Mouse (Mus musculus): ENCODE results near the gene Nup210l. TPM values are rescaled to one million over a fixed set of nuclear protein-coding genes. Genes with fewer than 3 reads are reported as not detected.

Nup210l gene
- polyA plus RNA-seq, 1 experiment from 2014 or later: 0.28 TPM

GRCm38 (mm10) chr3:90254419-90255193 lies 150.7 kb downstream of the Nup210l start:
- peak overlapping the region; percentile 91 for H3K4me3 ChIP-seq

GRCm38 (mm10) chr3:90255194-90255565 lies 151.2 kb downstream of the Nup210l start:
- peak overlapping the region; percentile 91 for H3K4me3 ChIP-seq
- WGBS: 26% methylated on average over 2 of the region's 2 CpGs

More at GRCm38 (mm10) chr3:90254419-90255193, 150.7 kb downstream of the Nup210l start:
- H3K4me2 ChIP-seq: peak overlapping the region; percentile 91
- ATAC-seq (ENCODE audit: low read depth): peak; percentile 56
- no peaks in the 10 kb centered on the region for H3K27me3 ChIP-seq
- H3K9ac ChIP-seq: peak overlapping the region; percentile 94
- peak overlapping the region; percentile 88 for H3K27ac ChIP-seq (replicated peaks)
- H3K36me3 ChIP-seq: peaks cover 39% of the 10 kb centered on the region
- no peaks in the 10 kb centered on the region for H3K9me3 ChIP-seq
- H3K4me1 ChIP-seq (replicated peaks): peaks cover 29% of the 10 kb centered on the region
- under 1% methylated on average over 41 of the region's 41 CpGs for WGBS

GRCm38 (mm10) chr3:90255784-90256353 lies 151.9 kb downstream of the Nup210l start:
- 93% methylated on average over 14 of the region's 14 CpGs for WGBS
- Histone ChIP-seq H3K4me3 (no peak overlapping the region), H3K9ac (peak overlapping the region; percentile 94), H3K4me1 (replicated peaks) (peaks cover 28% of the 10 kb centered on the region), H3K4me2 (peak overlapping the region; percentile 91), H3K27ac (replicated peaks) (no peak overlapping the region), H3K9me3 (no peaks in the 10 kb centered on the region), H3K27me3 (no peaks in the 10 kb centered on the region), H3K36me3 (peaks cover 49% of the 10 kb centered on the region)
- no peak for ATAC-seq (ENCODE audit: low read depth)

More at GRCm38 (mm10) chr3:90255194-90255565, 151.2 kb downstream of the Nup210l start:
- no peaks in the 10 kb centered on the region for H3K27me3 ChIP-seq
- H3K4me2 ChIP-seq: peak overlapping the region; percentile 91
- no peak for ATAC-seq (ENCODE audit: low read depth)
- peak overlapping the region; percentile 94 for H3K9ac ChIP-seq
- peaks cover 45% of the 10 kb centered on the region for H3K36me3 ChIP-seq
- peaks cover 28% of the 10 kb centered on the region for H3K4me1 ChIP-seq (replicated peaks)
- peak overlapping the region; percentile 88; the same call in 1 of the 2 replicates for H3K27ac ChIP-seq (replicated peaks)
- H3K9me3 ChIP-seq: no peaks in the 10 kb centered on the region

GRCm38 (mm10) chr3:90256731-90257530 lies 153.0 kb downstream of the Nup210l start:
- H3K9me3 ChIP-seq: no peaks in the 10 kb centered on the region
- H3K27ac ChIP-seq (replicated peaks): no peak overlapping the region
- H3K4me3 ChIP-seq: no peak overlapping the region
- H3K9ac ChIP-seq: no peak overlapping the region
- 91% methylated on average over 19 of the region's 19 CpGs for WGBS
- peaks cover 28% of the 10 kb centered on the region for H3K4me1 ChIP-seq (replicated peaks)
- no peaks in the 10 kb centered on the region for H3K27me3 ChIP-seq
- ATAC-seq (ENCODE audit: low read depth): no peak
- H3K4me2 ChIP-seq: no peak overlapping the region
- peaks cover 50% of the 10 kb centered on the region for H3K36me3 ChIP-seq

- no peak overlapping the region for H3K27ac ChIP-seq (replicated peaks)
These were observed 154.6 kb downstream of the Nup210l start for GRCm38 (mm10) chr3:90258521-90258920.

More at GRCm38 (mm10) chr3:90258521-90258920, 154.6 kb downstream of the Nup210l start:
- H3K36me3 ChIP-seq: peaks cover 66% of the 10 kb centered on the region
- H3K4me1 ChIP-seq (replicated peaks): peaks cover 23% of the 10 kb centered on the region
- 90% methylated on average over 4 of the region's 4 CpGs for WGBS
- H3K9me3 ChIP-seq: no peaks in the 10 kb centered on the region
- H3K4me2 ChIP-seq: no peak overlapping the region
- no peak for ATAC-seq (ENCODE audit: low read depth)
- H3K4me3 ChIP-seq: no peak overlapping the region
- no peak overlapping the region for H3K9ac ChIP-seq
- H3K27me3 ChIP-seq: no peaks in the 10 kb centered on the region

MicroRNAs within 50 kb of the gene (microRNA counts, 519-probe panel; counts per million panel counts)
- 4,059 counts per million, percentile 67 among the panel's probes with 10 or more counts for microRNA mmu-miR-190b

Small RNA genes within 50 kb of the gene (microRNA-seq; reads per million reads assigned to microRNA genes)
- 11.9 reads per million, percentile 29 among the genes with 10 or more reads in this experiment for gene Mir190b

Other genes with a start within 250 kb of the Nup210l start
- 0.68 and 0.96 TPM in 2 replicates for gene Il6ra, start 190.9 kb upstream of the Nup210l start, polyA plus RNA-seq (2015; fragmentation: Nextera tagmentation; extraction: Ambion mirVana)
- 11.3 and 12.0 TPM in 2 replicates for gene Atp8b2, start 140.6 kb upstream of the Nup210l start, polyA plus RNA-seq (2015; fragmentation: Nextera tagmentation; extraction: Ambion mirVana)
- gene Hax1, start 105.4 kb upstream of the Nup210l start, polyA plus RNA-seq (2015; fragmentation: Nextera tagmentation; extraction: Ambion mirVana): 120 and 133 TPM in 2 replicates
- 217 and 231 TPM in 2 replicates for gene 4933434E20Rik, start 52.5 kb upstream of the Nup210l start, polyA plus RNA-seq (2015; fragmentation: Nextera tagmentation; extraction: Ambion mirVana)
- gene Ubap2l, start 51.5 kb upstream of the Nup210l start, polyA plus RNA-seq (2015; fragmentation: Nextera tagmentation; extraction: Ambion mirVana): 148 and 170 TPM in 2 replicates
- gene Tpm3, start 31.5 kb upstream of the Nup210l start, polyA plus RNA-seq (2015; fragmentation: Nextera tagmentation; extraction: Ambion mirVana): 373 and 399 TPM in 2 replicates
- gene Rps27, start 109.5 kb downstream of the Nup210l start, polyA plus RNA-seq (2015; fragmentation: Nextera tagmentation; extraction: Ambion mirVana): 750 and 953 TPM in 2 replicates
- gene Rab13, start 109.6 kb downstream of the Nup210l start, polyA plus RNA-seq (2015; fragmentation: Nextera tagmentation; extraction: Ambion mirVana): 22.9 and 24.1 TPM in 2 replicates
- 85.9 and 90.3 TPM in 2 replicates for gene Jtb, start 127.5 kb downstream of the Nup210l start, polyA plus RNA-seq (2015; fragmentation: Nextera tagmentation; extraction: Ambion mirVana)
- 3.3 and 3.5 TPM in 2 replicates for gene Creb3l4, start 139.4 kb downstream of the Nup210l start, polyA plus RNA-seq (2015; fragmentation: Nextera tagmentation; extraction: Ambion mirVana)
- 42.4 and 54.8 TPM in 2 replicates for gene Slc39a1, start 144.0 kb downstream of the Nup210l start, polyA plus RNA-seq (2015; fragmentation: Nextera tagmentation; extraction: Ambion mirVana)
- 23.7 and 27.0 TPM in 2 replicates for gene Crtc2, start 150.0 kb downstream of the Nup210l start, polyA plus RNA-seq (2015; fragmentation: Nextera tagmentation; extraction: Ambion mirVana)
- gene Dennd4b, start 161.1 kb downstream of the Nup210l start, polyA plus RNA-seq (2015; fragmentation: Nextera tagmentation; extraction: Ambion mirVana): 5.9 and 7.4 TPM in 2 replicates
- 13.7 and 15.6 TPM in 2 replicates for gene Gatad2b, start 189.0 kb downstream of the Nup210l start, polyA plus RNA-seq (2015; fragmentation: Nextera tagmentation; extraction: Ambion mirVana)